Mouse (Mus musculus) liver, postnatal 0 days (tissue): ENCODE measurements around the gene Tmem88.

Experiments used
- CTCF ChIP-seq: sonication (generic); IDR thresholded peaks from 2 replicates; pipeline ENCODE4 v1.5.1; 2016; ENCODE audit warnings: antibody characterized with exemption, low read depth
- EP300 ChIP-seq: IDR thresholded peaks from 2 replicates; pipeline ENCODE4 v1.6.1; 2016; ENCODE audit warnings: antibody characterized with exemption, low read depth, mild to moderate bottlenecking

- no peak for TF ChIP-seq CTCF
- no peak for TF ChIP-seq EP300
Observed at GRCm38 (mm10) chr11:69382478-69383105, 15.4 kb downstream of the Tmem88 start.
